ENCODE assay signal across 10 mouse cellular contexts in the genomic region with DNA sequence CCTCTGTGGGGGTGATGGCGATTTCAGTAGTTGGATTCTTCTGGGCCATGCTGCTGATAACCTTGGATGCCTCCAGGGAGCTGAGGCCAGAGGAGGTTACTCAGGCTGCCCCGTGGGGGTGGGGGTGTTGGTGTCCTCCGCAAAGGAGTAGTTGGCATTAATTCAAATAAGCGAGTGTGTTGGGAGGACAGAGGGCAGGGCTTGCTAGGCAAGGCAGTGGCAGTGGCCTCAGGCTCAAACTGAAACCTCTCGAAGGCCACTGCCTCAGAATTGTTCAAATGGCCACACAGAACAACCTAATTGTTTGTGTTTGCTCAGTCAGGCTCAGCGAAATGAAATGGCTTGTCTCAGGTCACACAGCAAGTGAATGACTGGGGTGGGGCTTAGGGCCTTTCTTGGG.
DNase-seq lines count a peak whose midpoint lies in the region; ATAC-seq lines count a peak whose summit lies in the region.
"Had no signal": no experiment of that assay in that cellular context is flagged by ENCODE, and none has a peak within 500 bp of the region (broad histone marks: within the 10 kb centered on the region; RNA-seq: fewer than 3 reads in every experiment).

No protein-coding gene starts in this region.

- ATAC-seq in heart, embryonic 14.5 days (ENCODE audit: insufficient number of reproducible peaks, insufficient read depth, low FRiP score, low read depth), result no peak
- ATAC-seq: intestine, postnatal 0 days had no signal

- peaks cover 26 to 30% of the 10 kb centered on the region in 2 experiments for H3K4me1 ChIP-seq in heart, embryonic 14.5 days (ENCODE audit: control insufficient read depth in 2 of 2, insufficient read depth in 2 of 2, low read length in 2 of 2)

- 19% methylated on average over 6 of the region's 6 CpGs for WGBS in heart, embryonic 14.5 days

- intact Hi-C loops in heart, postnatal 25 days (cut with DNase I), result loop anchor here (5.0 kb wide), 1 partner anchor 71 kb away; no protein-coding TSS in a partner anchor
- intact Hi-C loops in gastrocnemius, postnatal 14 days (cut with DNase I; ENCODE audit: low total_unique reads), result no loop called here

- H3K36me3 ChIP-seq in heart, embryonic 14.5 days (ENCODE audit: control insufficient read depth, insufficient read depth, low read length), result no peaks in the 10 kb centered on the region
- H3K36me3 ChIP-seq: liver, embryonic 13.5 days had no signal

- DNase-seq in heart, adult 11 months, result peak; percentile 95
- no peak for DNase-seq in heart, postnatal 25 days (ENCODE audit: low spot score)
- peak; percentile 95 for DNase-seq in adrenal gland, adult 2 months
- peak; percentile 41 to 58 for DNase-seq in kidney, postnatal 4 days
- DNase-seq in cerebellum, postnatal 25 days, result no peak
- no peak for DNase-seq in gastrocnemius, postnatal 14 days
- DNase-seq in urinary bladder, postnatal 14 days (ENCODE audit: low spot score), result no peak
- DNase-seq: liver, embryonic 13.5 days had no signal

- H3K27me3 ChIP-seq in heart, embryonic 14.5 days (ENCODE audit: control insufficient read depth, insufficient read depth, low read length), result no peaks in the 10 kb centered on the region
- H3K27me3 ChIP-seq: liver, embryonic 13.5 days had no signal

- H3K4me2 ChIP-seq in heart, embryonic 14.5 days (ENCODE audit: low read length), result no peak overlapping the region
- H3K4me2 ChIP-seq: liver, embryonic 13.5 days had no signal

- H3K4me3 ChIP-seq in heart, embryonic 14.5 days (ENCODE audit: control insufficient read depth in 1 of 2, insufficient read depth in 1 of 2, low read depth in 1 of 2, low read length in 2 of 2), result no peak overlapping the region
- H3K4me3 ChIP-seq: liver, embryonic 13.5 days had no signal

- no peak overlapping the region for H3K27ac ChIP-seq in heart, embryonic 14.5 days (replicated peaks in 1 of 2; ENCODE audit: control insufficient read depth in 1 of 2, insufficient read depth in 1 of 2, low read depth in 2 of 2, low read length in 2 of 2)
- H3K27ac ChIP-seq: liver, embryonic 13.5 days had no signal

- H3K9me3 ChIP-seq in heart, embryonic 14.5 days (ENCODE audit: control insufficient read depth, low read length), result no peaks in the 10 kb centered on the region
- H3K9me3 ChIP-seq: liver, embryonic 13.5 days had no signal

- peak overlapping the region; percentile 41; the same call in 1 of the 2 replicates for H3K9ac ChIP-seq in heart, embryonic 14.5 days (ENCODE audit: low read length)
- H3K9ac ChIP-seq: liver, embryonic 13.5 days had no signal

Comparison
In these comparisons a context has a peak if more than half of its experiments do, and no peak if none do; other contexts are left out.
1. DNase-seq: peak in heart, adult 11 months (single experiment), adrenal gland, adult 2 months (single experiment) and kidney, postnatal 4 days (2 of 2); none in heart, postnatal 25 days (single experiment), cerebellum, postnatal 25 days (0 of 2), gastrocnemius, postnatal 14 days (single experiment) and urinary bladder, postnatal 14 days (single experiment).